Mouse (Mus musculus) kidney, embryonic 16.5 days (tissue): ENCODE measurements around the gene Tex21. TPM values are rescaled to one million over a fixed set of nuclear protein-coding genes. Genes with fewer than 3 reads are reported as not detected.

ENCODE experiments used
- ATAC-seq: fragments of 200-750 bp; cut with Nextera tagmentation; 2 replicates; pipeline ENCODE4 v1.8.0; 2017; ENCODE audit warnings: moderate TSS enrichment; ENCODE audit not compliant: low FRiP score, low TSS enrichment
- H3K27ac ChIP-seq: fragments of 300-500 bp; sonication (generic); 2 replicates; pipeline ENCODE4 v1.5.1; 2014; ENCODE audit warnings: low read length
- H3K27me3 ChIP-seq: fragments of 300-500 bp; sonication (generic); 2 replicates; pipeline ENCODE4 v1.6.1; 2014; ENCODE audit warnings: low read length, control low read depth, mixed read lengths; ENCODE audit not compliant: insufficient read depth
- H3K36me3 ChIP-seq: fragments of 300-500 bp; sonication (generic); 2 replicates; pipeline ENCODE4 v1.6.1; 2014; ENCODE audit warnings: low read length, control low read depth, mixed read lengths; ENCODE audit not compliant: insufficient read depth
- H3K4me1 ChIP-seq: fragments of 300-500 bp; sonication (generic); 2 replicates; pipeline ENCODE4 v1.6.1; 2014; ENCODE audit warnings: low read length, control low read depth, mixed read lengths; ENCODE audit not compliant: insufficient read depth
- H3K4me2 ChIP-seq: fragments of 300-500 bp; sonication (generic); replicated peaks from 2 replicates; pipeline ENCODE4 v1.6.1; 2014; ENCODE audit warnings: low read depth, low read length
- H3K4me3 ChIP-seq: fragments of 300-500 bp; sonication (generic); 2 replicates; pipeline ENCODE4 v1.5.1; 2014; ENCODE audit warnings: mild to moderate bottlenecking, low read length
- H3K9ac ChIP-seq: fragments of 300-500 bp; sonication (generic); replicated peaks from 2 replicates; pipeline ENCODE4 v1.6.1; 2014; ENCODE audit warnings: low read length
- H3K9me3 ChIP-seq: fragments of 300-500 bp; sonication (generic); 2 replicates; pipeline ENCODE4 v1.6.1; 2016; ENCODE audit warnings: low read length, control low read depth
- WGBS: fragments of 180-500 bp; shearing (Covaris S2); extraction: QIAGEN DNeasy Blood & Tissue Kit; methylation state at CpG from one replicate; pipeline ENCODE4 v1.1.7; 2014; 5-methylcytosine and 5-hydroxymethylcytosine counted together
- polyA plus RNA-seq: library from polyadenylated mRNA; unstranded; fragments of >200 nt; fragmentation: Nextera tagmentation; extraction: Ambion mirVana; gene quantifications from 2 replicates; pipeline ENCODE4 v1.2.1, GENCODE M21; 2015

Tex21 gene
- polyA plus RNA-seq, 1 experiment from 2014 or later, result 0.10 TPM

DNA sequence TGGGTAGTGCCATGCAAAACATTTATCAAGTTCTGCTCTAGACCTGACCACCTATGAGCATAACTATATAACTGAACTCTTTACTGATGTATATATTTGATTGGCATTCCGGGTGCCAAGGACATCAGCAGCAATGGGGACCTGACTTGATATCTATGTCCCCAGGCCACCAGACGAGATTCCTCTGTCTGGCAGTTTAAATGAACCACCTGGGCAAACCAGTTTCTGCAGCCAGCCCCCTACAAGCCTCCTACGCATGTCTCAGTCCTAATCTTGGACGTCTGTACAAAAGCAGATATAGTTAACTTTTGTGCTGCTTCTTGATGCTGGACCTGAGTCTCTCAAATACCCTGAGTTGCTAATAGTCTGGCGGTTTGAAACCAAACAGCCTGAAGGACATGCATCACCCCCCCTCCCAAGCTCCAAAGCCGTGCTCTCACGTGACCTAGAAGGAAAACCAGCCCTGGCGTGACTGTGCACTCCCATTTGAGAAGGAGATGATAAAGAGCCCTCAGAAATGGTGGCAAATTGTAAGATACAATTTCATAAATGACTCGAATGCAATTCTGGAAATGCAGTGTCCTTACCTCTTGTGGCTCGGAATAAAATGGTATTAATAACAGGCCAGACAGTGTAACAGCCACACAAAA lies 61.3 kb downstream of the Tex21 start:
- H3K4me3 ChIP-seq, result no peak overlapping the region
- WGBS, result 39% methylated on average over 10 of the region's 10 CpGs
- H3K27me3 ChIP-seq, result no peaks in the 10 kb centered on the region
- no peaks in the 10 kb centered on the region for H3K4me1 ChIP-seq
- H3K9me3 ChIP-seq, result no peaks in the 10 kb centered on the region
- H3K27ac ChIP-seq, result no peak overlapping the region
- no peak for ATAC-seq
- no peak overlapping the region for H3K4me2 ChIP-seq
- H3K9ac ChIP-seq, result no peak overlapping the region
- no peaks in the 10 kb centered on the region for H3K36me3 ChIP-seq

DNA sequence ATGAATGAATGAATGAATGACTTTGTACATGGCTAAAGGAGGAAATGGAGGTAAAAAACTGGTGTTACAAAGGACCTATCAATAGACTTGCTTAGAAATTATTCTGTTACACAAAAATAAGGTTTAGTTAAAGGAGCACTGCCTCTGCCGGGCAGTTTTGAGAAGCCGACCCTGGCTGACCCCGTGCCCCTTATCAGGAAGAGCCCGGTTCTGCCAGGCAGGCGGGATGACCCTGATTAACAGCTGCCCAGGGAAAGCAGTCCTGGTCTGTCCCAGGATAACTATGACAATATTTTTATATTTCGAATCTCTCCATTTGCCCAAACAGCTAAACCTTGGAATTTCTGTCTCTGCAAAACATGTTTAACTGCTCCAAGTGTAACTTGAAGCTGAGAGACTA lies 62.3 kb downstream of the Tex21 start:
- H3K4me3 ChIP-seq, result no peak overlapping the region

DNA sequence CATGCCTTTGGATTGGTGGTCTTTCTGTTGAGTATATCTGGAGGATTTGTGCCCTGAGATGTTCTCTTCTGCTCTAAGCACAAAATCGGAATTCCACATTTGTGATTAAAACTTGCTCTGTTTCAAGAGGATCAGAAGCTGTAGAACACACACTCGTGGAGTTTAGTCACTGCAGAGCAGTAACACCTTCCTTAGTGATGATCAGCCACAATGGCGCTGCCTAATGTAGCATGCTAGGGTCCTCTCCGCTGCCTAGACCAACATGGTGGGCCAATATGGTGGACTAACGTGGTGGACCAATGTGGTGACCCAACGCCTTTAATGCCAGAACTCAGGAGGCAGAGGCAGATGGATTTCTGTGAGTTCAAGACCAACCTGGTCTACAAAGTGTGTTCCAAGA lies 63.7 kb downstream of the Tex21 start:
- H3K27ac ChIP-seq, result no peak overlapping the region
- H3K4me3 ChIP-seq, result no peak overlapping the region
- H3K4me1 ChIP-seq, result no peaks in the 10 kb centered on the region
- no peak overlapping the region for H3K4me2 ChIP-seq
- no peaks in the 10 kb centered on the region for H3K36me3 ChIP-seq
- ATAC-seq, result no peak
- no peaks in the 10 kb centered on the region for H3K27me3 ChIP-seq
- H3K9ac ChIP-seq, result no peak overlapping the region
- H3K9me3 ChIP-seq, result no peaks in the 10 kb centered on the region
- 90% methylated on average over 6 of the region's 6 CpGs for WGBS

More for the DNA sequence above, 62.3 kb downstream of the Tex21 start:
- 48% methylated on average over 6 of the region's 6 CpGs for WGBS
- no peak overlapping the region for H3K9ac ChIP-seq
- no peaks in the 10 kb centered on the region for H3K36me3 ChIP-seq
- H3K9me3 ChIP-seq, result no peaks in the 10 kb centered on the region
- H3K4me1 ChIP-seq, result no peaks in the 10 kb centered on the region
- H3K4me2 ChIP-seq, result no peak overlapping the region
- no peak for ATAC-seq
- no peaks in the 10 kb centered on the region for H3K27me3 ChIP-seq
- H3K27ac ChIP-seq, result no peak overlapping the region

DNA sequence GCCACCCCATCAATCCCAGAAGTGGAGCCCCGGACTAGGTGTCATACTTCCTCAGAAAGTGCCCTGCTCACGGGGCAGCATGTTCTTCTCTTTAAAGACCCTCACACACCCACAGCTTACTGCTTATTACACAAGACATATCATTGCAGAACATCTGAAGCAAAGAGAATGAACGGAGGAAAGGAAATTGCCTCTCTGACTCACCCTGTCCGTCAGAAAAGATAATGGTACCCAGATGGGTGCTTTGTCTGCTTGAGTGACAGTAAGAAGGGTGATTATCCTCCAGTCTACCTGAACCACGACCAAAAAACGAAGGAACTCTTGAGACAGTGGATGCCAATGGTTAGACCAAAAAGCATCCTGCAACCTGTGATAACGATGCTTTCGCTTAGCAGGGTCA lies 65.1 kb downstream of the Tex21 start:
- Histone ChIP-seq H3K36me3 (no peaks in the 10 kb centered on the region), H3K9me3 (no peaks in the 10 kb centered on the region), H3K9ac (no peak overlapping the region), H3K4me3 (no peak overlapping the region), H3K4me1 (peaks cover 3% of the 10 kb centered on the region), H3K27ac (no peak overlapping the region), H3K27me3 (no peaks in the 10 kb centered on the region), H3K4me2 (no peak overlapping the region)
- no peak for ATAC-seq
- 68% methylated on average over 8 of the region's 8 CpGs for WGBS

DNA sequence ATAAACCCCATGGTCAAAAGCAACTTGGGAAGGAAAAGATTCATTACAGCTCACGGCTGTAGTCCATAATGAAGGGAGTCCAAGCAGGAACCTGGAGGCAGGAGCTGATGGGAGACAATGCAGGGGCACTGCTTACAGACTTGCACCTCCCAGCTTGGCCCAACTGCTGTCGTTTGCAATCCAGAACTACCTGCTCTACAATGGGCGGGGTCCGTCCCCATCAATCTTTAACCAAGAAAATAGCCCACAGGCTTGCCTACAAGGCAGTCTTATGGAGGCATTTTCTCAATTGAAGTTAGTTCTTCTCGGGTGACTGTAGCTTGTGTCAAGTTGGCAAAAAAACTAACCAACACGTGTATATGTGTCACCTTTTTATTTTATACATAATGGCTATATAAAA lies 66.1 kb downstream of the Tex21 start:
- Histone ChIP-seq H3K27ac (no peak overlapping the region), H3K4me3 (no peak overlapping the region), H3K9me3 (no peaks in the 10 kb centered on the region), H3K27me3 (no peaks in the 10 kb centered on the region), H3K4me1 (peaks cover 3% of the 10 kb centered on the region), H3K4me2 (no peak overlapping the region), H3K9ac (no peak overlapping the region), H3K36me3 (no peaks in the 10 kb centered on the region)
- 66% methylated on average over 6 of the region's 6 CpGs for WGBS
- ATAC-seq, result no peak

DNA sequence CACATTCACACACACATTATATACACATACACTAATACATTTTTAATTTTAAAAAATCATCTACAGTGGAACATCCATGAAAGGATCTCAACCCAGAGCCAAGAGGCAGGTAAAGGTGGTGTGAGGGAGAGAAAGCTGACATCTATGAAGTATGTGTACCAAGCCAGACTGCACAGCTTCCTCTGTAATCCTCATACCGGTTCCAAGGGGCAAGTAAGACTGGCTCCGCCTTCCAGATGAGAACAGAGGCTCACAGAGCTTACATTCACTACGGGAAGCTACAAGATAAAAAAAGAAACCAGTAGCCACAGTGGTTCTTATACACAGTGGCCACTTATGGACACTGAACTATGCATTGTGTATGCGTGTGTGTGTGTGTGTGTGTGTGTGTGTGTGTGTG lies 67.0 kb downstream of the Tex21 start:
- 60% methylated on average over 4 of the region's 4 CpGs for WGBS
- ATAC-seq, result no peak
- no peaks in the 10 kb centered on the region for H3K27me3 ChIP-seq

DNA sequence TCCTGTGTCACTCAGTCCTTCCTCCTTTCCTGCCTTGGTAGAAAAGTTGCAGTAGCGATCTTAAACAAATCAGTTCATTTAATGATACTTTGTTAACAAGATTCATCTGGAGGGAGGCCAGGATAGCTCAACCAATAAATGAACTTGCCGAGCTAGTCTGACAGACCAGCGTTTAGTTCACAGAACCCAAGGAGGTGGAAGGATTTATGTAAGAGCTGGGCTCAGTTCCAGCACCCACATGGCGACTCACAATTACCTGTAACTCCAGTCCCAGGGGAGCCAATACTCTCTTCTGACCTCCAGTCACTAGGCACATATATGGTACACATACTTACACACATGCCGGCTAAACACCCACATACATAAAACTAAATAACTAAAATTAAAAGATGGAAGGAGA lies 67.5 kb downstream of the Tex21 start:
- no peak for ATAC-seq
- Histone ChIP-seq H3K4me2 (no peak overlapping the region), H3K9me3 (no peaks in the 10 kb centered on the region), H3K27ac (no peak overlapping the region), H3K36me3 (no peaks in the 10 kb centered on the region), H3K9ac (no peak overlapping the region), H3K4me1 (peaks cover 3% of the 10 kb centered on the region), H3K27me3 (no peaks in the 10 kb centered on the region), H3K4me3 (no peak overlapping the region)
- WGBS, result 55% methylated on average over 5 of the region's 5 CpGs

More for the DNA sequence above, 67.0 kb downstream of the Tex21 start:
- no peak overlapping the region for H3K4me2 ChIP-seq
- H3K4me1 ChIP-seq, result peaks cover 3% of the 10 kb centered on the region
- no peak overlapping the region for H3K9ac ChIP-seq
- no peak overlapping the region for H3K27ac ChIP-seq
- H3K4me3 ChIP-seq, result no peak overlapping the region
- no peaks in the 10 kb centered on the region for H3K36me3 ChIP-seq
- no peaks in the 10 kb centered on the region for H3K9me3 ChIP-seq

DNA sequence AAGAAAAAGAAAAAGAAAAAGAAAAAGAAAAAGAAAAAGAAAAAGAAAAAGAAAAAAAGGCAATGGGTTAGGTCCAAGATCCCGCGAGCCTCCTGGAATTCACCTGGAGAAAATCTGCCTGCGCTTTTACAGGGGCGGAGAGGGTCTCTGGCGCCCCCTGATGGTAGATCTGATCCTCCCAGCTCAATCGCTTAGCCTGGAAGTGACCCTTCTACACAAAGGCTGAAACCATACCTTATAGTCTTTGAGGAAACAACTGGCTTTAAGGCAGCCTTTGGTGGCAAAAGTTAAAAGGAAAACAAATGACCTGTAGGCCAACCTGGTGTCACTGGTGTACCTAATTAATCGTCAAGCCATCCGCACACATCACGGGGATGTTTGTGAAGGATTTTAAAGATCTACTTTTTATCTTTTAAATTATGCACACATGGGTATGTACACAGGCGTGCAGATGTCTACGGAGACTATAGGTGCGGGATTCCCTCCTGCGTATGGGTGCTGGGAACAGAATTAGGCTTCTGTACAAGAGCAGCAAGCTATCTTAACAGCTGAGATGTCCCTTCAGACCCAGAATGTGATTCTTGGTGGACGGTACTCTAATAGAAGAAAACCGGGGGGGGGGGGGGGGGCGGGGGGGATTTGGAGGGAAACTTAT lies 68.6 kb downstream of the Tex21 start:
- Histone ChIP-seq H3K4me1 (peaks cover 3% of the 10 kb centered on the region), H3K36me3 (no peaks in the 10 kb centered on the region), H3K27ac (no peak overlapping the region), H3K4me2 (peak overlapping the region; percentile 99), H3K9me3 (no peaks in the 10 kb centered on the region), H3K9ac (no peak overlapping the region), H3K4me3 (peak overlapping the region; percentile 55), H3K27me3 (no peaks in the 10 kb centered on the region)
- 40% methylated on average over 16 of the region's 16 CpGs for WGBS
- ATAC-seq, result peak; percentile 81

DNA sequence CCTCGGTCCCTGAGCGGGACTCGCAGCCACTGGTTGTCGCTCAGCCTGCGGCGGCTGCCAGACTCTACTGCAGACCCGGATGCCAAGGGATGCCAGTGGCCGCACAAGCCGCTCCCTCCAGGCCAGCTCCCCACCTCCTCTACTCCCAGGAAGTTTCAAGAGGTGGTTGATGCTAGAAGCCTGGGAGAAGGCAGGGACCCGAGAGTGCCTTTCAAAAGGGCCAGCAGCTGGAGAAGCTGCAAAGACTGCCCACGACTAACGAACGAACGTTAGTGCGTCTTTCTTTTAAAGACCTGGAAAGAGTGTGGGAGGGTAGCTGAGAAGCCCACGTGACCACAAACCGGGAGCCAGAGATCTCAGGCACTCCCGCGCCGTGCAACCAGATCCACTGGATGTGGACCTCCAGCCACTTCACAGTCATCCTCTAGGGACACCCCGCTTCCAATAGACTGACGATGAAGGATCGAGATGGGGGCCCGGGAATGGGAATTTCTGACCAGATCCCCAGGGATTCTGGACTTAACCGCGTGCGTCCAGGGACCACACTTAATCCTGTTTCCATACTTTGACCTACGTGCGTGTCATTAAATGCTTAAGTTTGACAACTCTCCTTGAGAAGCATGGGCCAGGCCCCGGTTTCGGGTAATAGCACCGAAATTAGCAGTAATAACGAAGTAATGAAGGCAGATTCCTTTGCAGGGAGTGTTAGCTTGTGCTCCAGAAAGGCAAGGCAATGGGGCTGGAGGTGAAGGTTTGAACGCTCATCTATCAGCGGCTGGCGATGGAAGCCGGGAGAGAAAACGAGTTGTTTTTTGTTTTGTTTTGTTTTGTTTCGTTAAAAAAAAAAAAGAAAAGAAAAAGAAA lies 69.3 kb downstream of the Tex21 start, which contains the start of gene Esr2:
TSS of gene Esr2 (minus strand) at position 260 of the 864 bp plus-strand sequence.
- under 1% methylated on average over 39 of the region's 39 CpGs for WGBS
- H3K36me3 ChIP-seq, result no peaks in the 10 kb centered on the region
- peak within 1 kb of the TSS; percentile 55 for H3K4me3 ChIP-seq
- peak within 1 kb of the TSS; percentile 62 for H3K9ac ChIP-seq
- H3K4me2 ChIP-seq, result peak within 1 kb of the TSS; percentile 99
- no peaks in the 10 kb centered on the region for H3K27me3 ChIP-seq
- peak; percentile 63; the same call in 1 of the 2 replicates for ATAC-seq
- H3K9me3 ChIP-seq, result no peaks in the 10 kb centered on the region
- H3K4me1 ChIP-seq, result peaks cover 3% of the 10 kb centered on the region
- H3K27ac ChIP-seq, result no peak within 1 kb of the TSS
